Mouse (Mus musculus) left cerebral cortex, adult 6 months (tissue): ENCODE results near the gene Lhfpl1. TPM values are rescaled to one million over a fixed set of nuclear protein-coding genes. Genes with fewer than 3 reads are reported as not detected.

ENCODE experiments used
- long read RNA-seq, 2 experiments: library from polyadenylated mRNA; unstranded; transcript quantifications; one replicate each; pipeline ENCODE4 v2.0.0; 2019 to 2020
- polyA plus RNA-seq: library from polyadenylated mRNA; unstranded; fragments of <200 nt; fragmentation: Nextera tagmentation; gene quantifications from 2 replicates; pipeline ENCODE4 v1.2.3, GENCODE M21; 2021

The Lhfpl1 gene
- polyA plus RNA-seq, result 0.11 TPM in 2 replicates
- long read RNA-seq, experiment 1, partial matches to known transcripts, result 0 of 1 reads
- long read RNA-seq, experiment 1, other reads (novel, unspliced or antisense), result 0 of 1 reads
- long read RNA-seq, experiment 2, result 0 reads

GRCm38 (mm10) chrX:145348377-145349203 is at the start of gene Lhfpl1:
Gene Lhfpl1 (minus strand): TSS chrX:145349089.

Other genes starting within 250 kb of the Lhfpl1 start
- 3.6 and 4.4 TPM in 2 replicates for gene Amot, start 156.1 kb upstream of the Lhfpl1 start, polyA plus RNA-seq